Mouse (Mus musculus) adrenal gland, adult (tissue): ENCODE data around the gene Pomp.

ENCODE experiments used
- DNase-seq, 2 experiments: peaks; one replicate each; pipeline ENCODE4 v3.0.0; 2022 to 2023; ENCODE audit warnings: low spot score in 1 of 2; ENCODE audit not compliant: inconsistent age in 2 of 2

Gene Pomp

GRCm38 (mm10) chr5:147898968-147899549 is 38.8 kb downstream of the Pomp start:
- no peak for DNase-seq

GRCm38 (mm10) chr5:147902008-147902757 is 41.9 kb downstream of the Pomp start:
- no peak for DNase-seq

- DNase-seq, result peak; percentile 48 to 81
Observed at GRCm38 (mm10) chr5:147903166-147903565, 42.9 kb downstream of the Pomp start.

GRCm38 (mm10) chr5:147907144-147907543 is 46.9 kb downstream of the Pomp start:
- peak in 1 of 2 experiments; percentile 42 for DNase-seq

GRCm38 (mm10) chr5:147907851-147908250 is 47.6 kb downstream of the Pomp start:
- DNase-seq, result peak; percentile 84 to 89

GRCm38 (mm10) chr5:147910807-147911509 is 50.7 kb downstream of the Pomp start:
- peak in 1 of 2 experiments; percentile 47 for DNase-seq

GRCm38 (mm10) chr5:147911744-147912143 is 51.5 kb downstream of the Pomp start:
- DNase-seq, result peak in 1 of 2 experiments; percentile 65

- DNase-seq, result peak in 1 of 2 experiments; percentile 22
Observed at GRCm38 (mm10) chr5:147913241-147913842, 53.1 kb downstream of the Pomp start.

GRCm38 (mm10) chr5:147915038-147915566 is 54.8 kb downstream of the Pomp start:
- no peak for DNase-seq

GRCm38 (mm10) chr5:147916171-147916570 is 55.9 kb downstream of the Pomp start:
- peak; percentile 80 to 86 for DNase-seq

GRCm38 (mm10) chr5:147918044-147918846 is 58.0 kb downstream of the Pomp start:
- peak; percentile 64 to 75 for DNase-seq

- no peak for DNase-seq
Observed at GRCm38 (mm10) chr5:147924621-147925020, 64.4 kb downstream of the Pomp start.
